Mouse (Mus musculus) hematopoietic stem cell, adult 5-6 weeks (primary cell): ENCODE data around the gene Snrpf. TPM values are rescaled to one million over a fixed set of nuclear protein-coding genes. Genes with fewer than 3 reads are reported as not detected.
A peak's percentile ranks its signal among the peaks of the same experiment; 100 is the strongest.

Experiments
- ATAC-seq, 2 experiments: fragments of 125-278 bp in 1 of 2; replicated peaks in 1 of 2; 2 replicates each; pipeline ENCODE4 v1.8.0; 2016 to 2017; ENCODE audit warnings: inconsistent platforms in 2 of 2, mild to moderate bottlenecking in 2 of 2, moderate number of reproducible peaks in 2 of 2, low read depth in 1 of 2, moderate TSS enrichment in 1 of 2; ENCODE audit not compliant: low FRiP score in 2 of 2, poor library complexity in 2 of 2, severe bottlenecking in 2 of 2, insufficient read depth in 1 of 2, low TSS enrichment in 1 of 2
- total RNA-seq: library from RNA; stranded (forward); fragments of 172-1452, 232-1000 nt; gene quantifications from 2 replicates; pipeline ENCODE4 v1.2.3, GENCODE M21; 2017

The Snrpf gene
- total RNA-seq, 1 experiment from 2014 or later: 287 TPM

- ATAC-seq: no peak
These were observed 46.3 kb downstream of the Snrpf start for GRCm38 (mm10) chr10:93543176-93543575.

- no peak for ATAC-seq
These were observed 47.1 kb downstream of the Snrpf start for GRCm38 (mm10) chr10:93542356-93542755.

- ATAC-seq: peak; percentile 14 to 40; a peak in 2 of 4 replicates
These were observed 47.9 kb downstream of the Snrpf start for GRCm38 (mm10) chr10:93541585-93541984.

- 0 out of 4 replicates have a peak, but pooled peaks of 1 of the 2 experiments have one; percentile 4 for ATAC-seq
These were observed 48.9 kb downstream of the Snrpf start, which contains the start of gene Ccdc38 for GRCm38 (mm10) chr10:93540431-93541210. Gene Ccdc38 (plus strand): TSS chr10:93540632.

GRCm38 (mm10) chr10:93539775-93540430 is 49.6 kb downstream of the Snrpf start, which contains the start of gene Amdhd1:
Gene Amdhd1 (minus strand): TSS chr10:93540033.
- ATAC-seq: peak; percentile 94 to 95

GRCm38 (mm10) chr10:93538818-93539217 is 50.7 kb downstream of the Snrpf start:
- no peak for ATAC-seq

GRCm38 (mm10) chr10:93538287-93538686 is 51.2 kb downstream of the Snrpf start:
- ATAC-seq: no peak

Other genes with a start within 250 kb of the Snrpf start
- gene Lta4h, start 136.3 kb downstream of the Snrpf start, total RNA-seq: 206 and 249 TPM in 2 replicates
- gene Hal, start 100.9 kb downstream of the Snrpf start, total RNA-seq: 0.88 TPM in 1 of 2 replicates, not detected in the other
- 0.13 TPM in 1 of 2 replicates, not detected in the other for gene Amdhd1, start 49.7 kb downstream of the Snrpf start, total RNA-seq
- not detected in 2 replicates for gene Ccdc38, start 49.1 kb downstream of the Snrpf start, total RNA-seq
- 0.19 and 1.5 TPM in 2 replicates for gene Ntn4, start 51.0 kb upstream of the Snrpf start, total RNA-seq
- gene Usp44, start 241.8 kb upstream of the Snrpf start, total RNA-seq: 0.69 and 1.8 TPM in 2 replicates